In the genomic region with DNA sequence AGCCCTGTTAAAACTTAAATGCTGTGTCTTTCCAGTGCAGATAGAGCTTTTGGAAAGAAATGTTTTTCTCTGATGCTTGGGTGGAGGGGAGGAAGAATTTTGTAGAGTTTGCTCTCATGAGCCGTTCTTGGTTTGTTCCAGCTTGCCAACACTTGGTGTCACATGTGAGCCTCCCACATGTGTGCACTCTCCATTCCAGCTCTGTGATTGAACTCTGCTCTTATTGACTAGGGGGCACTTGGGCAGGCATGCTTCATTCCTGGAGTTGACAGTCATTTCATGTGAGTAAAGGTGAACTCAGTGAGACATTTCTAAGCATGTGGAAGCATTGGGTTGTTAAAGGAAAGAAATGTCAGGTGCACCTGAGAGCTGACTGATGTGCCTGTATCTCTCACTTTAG, we compare ENCODE assay signal across 28 mouse cellular contexts. TPM values are rescaled to one million over a fixed set of nuclear protein-coding genes. Genes with fewer than 3 reads are reported as not detected.
DNase-seq lines count a peak whose midpoint lies in the region; ATAC-seq and TF ChIP-seq lines count a peak whose summit lies in the region.
"Had no signal": no experiment of that assay in that cellular context is flagged by ENCODE, and none has a peak within 500 bp of the region (broad histone marks: within the 10 kb centered on the region; RNA-seq: fewer than 3 reads in every experiment).

No protein-coding gene starts in this region.

- DNase-seq in liver, adult 2 months (ENCODE audit: extremely low read depth, low read depth, low spot score), result peak; percentile 92
- no peak for DNase-seq in liver, embryonic 11.5 days (ENCODE audit: low spot score)
- peak; percentile 21 for DNase-seq in kidney, postnatal 14 days
- DNase-seq in liver, postnatal 0 days, result peak; percentile 39
- DNase-seq in heart, postnatal 4 days, result no peak
- DNase-seq: adrenal gland, adult 2 months; cerebellum, adult 8-10 months; cerebellum, postnatal 25 days; forebrain, postnatal 0 days; heart, adult 2 months; heart, postnatal 14 days; layer of hippocampus, postnatal 36 days; left cerebral cortex, postnatal 4 days; lung, embryonic 14.5 days; lung, postnatal 14 days; retina, postnatal 1 day; right cerebral cortex, postnatal 25 days; thymus, postnatal 14 days had no signal

- H3K4me3 ChIP-seq in intestine, postnatal 0 days (ENCODE audit: low read depth, low read length), result no peak overlapping the region
- no peak overlapping the region for H3K4me3 ChIP-seq in intestine, embryonic 16.5 days (ENCODE audit: low read length)
- H3K4me3 ChIP-seq in liver, adult 2 months (ENCODE audit: insufficient read depth, low read depth, low read length), result no peak overlapping the region
- H3K4me3 ChIP-seq in liver, embryonic 11.5 days (ENCODE audit: low read depth, low read length), result no peak overlapping the region
- H3K4me3 ChIP-seq in liver, postnatal 0 days (ENCODE audit: low read depth, low read length), result no peak overlapping the region
- H3K4me3 ChIP-seq in heart, embryonic 12.5 days, result no peak overlapping the region
- H3K4me3 ChIP-seq: embryonic facial prominence, embryonic 10.5 days; embryonic facial prominence, embryonic 15.5 days; forebrain, embryonic 12.5 days; heart, adult 2 months; hindbrain, embryonic 12.5 days; layer of hippocampus, adult 2 months; midbrain, embryonic 15.5 days; neural tube, embryonic 15.5 days had no signal

- H3K27ac ChIP-seq in intestine, postnatal 0 days (ENCODE audit: low read depth, low read length), result peak overlapping the region; percentile 23; the same call in 1 of the 2 replicates
- H3K27ac ChIP-seq in intestine, embryonic 16.5 days (ENCODE audit: low read length), result no peak overlapping the region
- H3K27ac ChIP-seq in liver, adult 2 months (replicated peaks; ENCODE audit: insufficient read depth, low read depth, low read length), result peak overlapping the region; percentile 94
- H3K27ac ChIP-seq in liver, embryonic 11.5 days (ENCODE audit: low read depth, low read length), result no peak overlapping the region
- peak overlapping the region; percentile 67 for H3K27ac ChIP-seq in liver, postnatal 0 days (ENCODE audit: low read depth)
- no peak overlapping the region for H3K27ac ChIP-seq in heart, embryonic 12.5 days (ENCODE audit: poor library complexity, severe bottlenecking)
- H3K27ac ChIP-seq: embryonic facial prominence, embryonic 10.5 days; embryonic facial prominence, embryonic 15.5 days; forebrain, embryonic 12.5 days; heart, adult 2 months; hindbrain, embryonic 12.5 days; layer of hippocampus, adult 2 months; midbrain, embryonic 15.5 days; neural tube, embryonic 15.5 days had no signal

- TF ChIP-seq EP300 in liver, postnatal 0 days (IDR thresholded peaks at IDR 0.05; ENCODE audit: low read depth), result no peak

- no peak overlapping the region for H3K4me2 ChIP-seq in intestine, postnatal 0 days (replicated peaks; ENCODE audit: low read depth)
- H3K4me2 ChIP-seq in intestine, embryonic 16.5 days (ENCODE audit: low read depth, low read length), result no peak overlapping the region
- no peak overlapping the region for H3K4me2 ChIP-seq in liver, embryonic 11.5 days
- H3K4me2 ChIP-seq in liver, postnatal 0 days (ENCODE audit: low read depth, low read length), result 0 out of 2 replicates have a peak overlapping the region, but pooled peaks have one; percentile 1
- H3K4me2 ChIP-seq in heart, embryonic 12.5 days, result no peak overlapping the region
- H3K4me2 ChIP-seq: embryonic facial prominence, embryonic 15.5 days; forebrain, embryonic 12.5 days; hindbrain, embryonic 12.5 days; lung, embryonic 14.5 days; midbrain, embryonic 15.5 days; neural tube, embryonic 15.5 days had no signal

- TF ChIP-seq POLR2A in liver, adult 2 months (IDR thresholded peaks at IDR 0.05; ENCODE audit: extremely low read depth, insufficient read depth, low read length), result no peak

- TF ChIP-seq CTCF in intestine, postnatal 0 days (IDR thresholded peaks at IDR 0.05; ENCODE audit: low read depth), result peak; percentile 24; the same call in 1 of the 2 replicates
- TF ChIP-seq CTCF in liver, adult 2 months (IDR thresholded peaks at IDR 0.05; ENCODE audit: low read depth, low read length), result 0 out of 2 replicates have a peak, but pooled peaks have one; percentile 14
- peak; percentile 35; the same call in 1 of the 2 replicates for TF ChIP-seq CTCF in liver, postnatal 0 days (IDR thresholded peaks at IDR 0.05; ENCODE audit: low read depth)

- H3K36me3 ChIP-seq in intestine, postnatal 0 days (ENCODE audit: control insufficient read depth, insufficient read depth), result peaks cover 23% of the 10 kb centered on the region
- H3K36me3 ChIP-seq in intestine, embryonic 16.5 days (ENCODE audit: control insufficient read depth, insufficient read depth, low read length), result peaks cover 9% of the 10 kb centered on the region
- peaks cover 28% of the 10 kb centered on the region for H3K36me3 ChIP-seq in liver, adult 2 months (ENCODE audit: control insufficient read depth, insufficient read depth, low read length)
- peaks cover 27% of the 10 kb centered on the region for H3K36me3 ChIP-seq in liver, embryonic 11.5 days (ENCODE audit: control insufficient read depth, insufficient read depth, low read length)
- peaks cover 37% of the 10 kb centered on the region for H3K36me3 ChIP-seq in liver, postnatal 0 days (replicated peaks; ENCODE audit: insufficient read depth, low read length)
- H3K36me3 ChIP-seq in heart, embryonic 12.5 days, result peaks cover 45% of the 10 kb centered on the region

- H3K79me2 ChIP-seq in liver, adult 2 months (ENCODE audit: control insufficient read depth, insufficient read depth, low read length), result peaks cover 6% of the 10 kb centered on the region; the same call in 1 of the 2 replicates

- 21% methylated on average over 1 of the region's 1 CpGs for WGBS in intestine, postnatal 0 days
- WGBS in intestine, embryonic 16.5 days, result 36% methylated on average over 1 of the region's 1 CpGs
- WGBS in liver, adult 2 months, result 10% methylated on average over 1 of the region's 1 CpGs
- 52% methylated on average over 1 of the region's 1 CpGs for WGBS in liver, embryonic 11.5 days
- WGBS in liver, postnatal 0 days (ENCODE audit: insufficient replicate concordance), result 28% methylated on average over 1 of the region's 1 CpGs
- 48% methylated on average over 1 of the region's 1 CpGs for WGBS in heart, embryonic 12.5 days

- ATAC-seq in intestine, postnatal 0 days, result no peak
- no peak for ATAC-seq in intestine, embryonic 16.5 days
- no peak for ATAC-seq in liver, embryonic 11.5 days (replicated peaks; ENCODE audit: low FRiP score)
- ATAC-seq in liver, postnatal 0 days, result peak; percentile 27
- ATAC-seq in heart, embryonic 12.5 days (ENCODE audit: insufficient number of reproducible peaks, low FRiP score), result no peak
- ATAC-seq: forebrain, postnatal 0 days; midbrain, embryonic 15.5 days had no signal

- peaks cover 5% of the 10 kb centered on the region; the same call in 1 of the 2 replicates for H3K4me1 ChIP-seq in intestine, postnatal 0 days (replicated peaks; ENCODE audit: control insufficient read depth, insufficient read depth, low read length)
- peaks cover 9% of the 10 kb centered on the region for H3K4me1 ChIP-seq in intestine, embryonic 16.5 days (ENCODE audit: control insufficient read depth, insufficient read depth, low read length)
- H3K4me1 ChIP-seq in liver, adult 2 months (ENCODE audit: control insufficient read depth, insufficient read depth, low read length), result peaks cover 19% of the 10 kb centered on the region
- H3K4me1 ChIP-seq in liver, embryonic 11.5 days (replicated peaks; ENCODE audit: control insufficient read depth, insufficient read depth, low read length), result peaks cover 13% of the 10 kb centered on the region
- H3K4me1 ChIP-seq in liver, postnatal 0 days (ENCODE audit: insufficient read depth), result peaks cover 10% of the 10 kb centered on the region; the same call in 1 of the 2 replicates
- peaks cover 14% of the 10 kb centered on the region for H3K4me1 ChIP-seq in heart, embryonic 12.5 days (replicated peaks)

- H3K27me3 ChIP-seq in intestine, postnatal 0 days (replicated peaks; ENCODE audit: control insufficient read depth, insufficient read depth, low read length), result no peaks in the 10 kb centered on the region
- no peaks in the 10 kb centered on the region for H3K27me3 ChIP-seq in intestine, embryonic 16.5 days (replicated peaks; ENCODE audit: control insufficient read depth, insufficient read depth, low read length)
- no peaks in the 10 kb centered on the region for H3K27me3 ChIP-seq in liver, adult 2 months (ENCODE audit: control insufficient read depth, insufficient read depth, low read length)
- H3K27me3 ChIP-seq in liver, embryonic 11.5 days (replicated peaks; ENCODE audit: control insufficient read depth, insufficient read depth, low read length), result no peaks in the 10 kb centered on the region
- no peaks in the 10 kb centered on the region for H3K27me3 ChIP-seq in liver, postnatal 0 days (ENCODE audit: insufficient read depth, low read length)
- no peaks in the 10 kb centered on the region for H3K27me3 ChIP-seq in heart, embryonic 12.5 days (replicated peaks)
- H3K27me3 ChIP-seq: embryonic facial prominence, embryonic 15.5 days; forebrain, embryonic 12.5 days; hindbrain, embryonic 12.5 days; midbrain, embryonic 15.5 days; neural tube, embryonic 15.5 days had no signal

- H3K9me3 ChIP-seq in intestine, postnatal 0 days (ENCODE audit: control insufficient read depth), result no peaks in the 10 kb centered on the region
- no peaks in the 10 kb centered on the region for H3K9me3 ChIP-seq in intestine, embryonic 16.5 days (ENCODE audit: control insufficient read depth, low read length)
- H3K9me3 ChIP-seq in liver, embryonic 11.5 days (ENCODE audit: control insufficient read depth, low read length), result no peaks in the 10 kb centered on the region
- no peaks in the 10 kb centered on the region for H3K9me3 ChIP-seq in liver, postnatal 0 days (ENCODE audit: low read length)
- no peaks in the 10 kb centered on the region for H3K9me3 ChIP-seq in heart, embryonic 12.5 days (replicated peaks)
- H3K9me3 ChIP-seq: embryonic facial prominence, embryonic 10.5 days; embryonic facial prominence, embryonic 15.5 days; forebrain, embryonic 12.5 days; hindbrain, embryonic 12.5 days; midbrain, embryonic 15.5 days; neural tube, embryonic 15.5 days had no signal

- no peak overlapping the region for H3K9ac ChIP-seq in intestine, postnatal 0 days (ENCODE audit: low read depth, low read length)
- no peak overlapping the region for H3K9ac ChIP-seq in intestine, embryonic 16.5 days (ENCODE audit: low read depth, low read length)
- no peak overlapping the region for H3K9ac ChIP-seq in liver, adult 2 months (ENCODE audit: low read depth, low read length)
- no peak overlapping the region for H3K9ac ChIP-seq in liver, embryonic 11.5 days (ENCODE audit: low read depth, low read length)
- no peak overlapping the region for H3K9ac ChIP-seq in liver, postnatal 0 days (replicated peaks)
- H3K9ac ChIP-seq in heart, embryonic 12.5 days, result no peak overlapping the region
- H3K9ac ChIP-seq: embryonic facial prominence, embryonic 15.5 days; forebrain, embryonic 12.5 days; forebrain, postnatal 0 days; hindbrain, embryonic 12.5 days; lung, embryonic 14.5 days; midbrain, embryonic 15.5 days; neural tube, embryonic 15.5 days had no signal

RNA-seq across cellular contexts. Expression of gene Gnl3, which starts 3.6 kb away (rescaled TPM):
- 53.5 and 59.6 TPM in 2 replicates for polyA plus RNA-seq in intestine, postnatal 0 days (2015; fragmentation: Nextera tagmentation; extraction: Ambion mirVana)
- 96.5 and 107 TPM in 2 replicates for polyA plus RNA-seq in intestine, embryonic 16.5 days (2015; fragmentation: Nextera tagmentation; extraction: Ambion mirVana)
- 16.3 and 21.1 TPM in 2 replicates for total RNA-seq in liver, adult 2 months (2014; rRNA removed)
- 8.3 and 18.2 TPM in 2 replicates for polyA plus RNA-seq in liver, adult 2 months (2012; rRNA removed)
- 265 and 268 TPM in 2 replicates for polyA plus RNA-seq in liver, embryonic 11.5 days (2014; fragmentation: Nextera tagmentation; extraction: Ambion mirVana)
- polyA plus RNA-seq in liver, postnatal 0 days (2015; fragmentation: Nextera tagmentation; extraction: Ambion mirVana), result 67.4 and 71.9 TPM in 2 replicates
- polyA plus RNA-seq in heart, embryonic 12.5 days (2016; fragmentation: Nextera tagmentation; extraction: Ambion mirVana), result 75.3 and 79.5 TPM in 2 replicates
- 10 to 100 TPM; 37.9 to 41.4 TPM for total RNA-seq in heart, postnatal 4 days (2021)

RNA-seq across cellular contexts. Expression of gene Pbrm1, which starts 3.6 kb away (rescaled TPM):
- 33.1 and 39.8 TPM in 2 replicates for polyA plus RNA-seq in intestine, postnatal 0 days (2015; fragmentation: Nextera tagmentation; extraction: Ambion mirVana)
- 74.1 and 79.2 TPM in 2 replicates for polyA plus RNA-seq in intestine, embryonic 16.5 days (2015; fragmentation: Nextera tagmentation; extraction: Ambion mirVana)
- 26.3 and 28.7 TPM in 2 replicates for total RNA-seq in liver, adult 2 months (2014; rRNA removed)
- polyA plus RNA-seq in liver, adult 2 months (2012; rRNA removed), result 6.1 and 6.3 TPM in 2 replicates
- polyA plus RNA-seq in liver, embryonic 11.5 days (2014; fragmentation: Nextera tagmentation; extraction: Ambion mirVana), result 72.8 and 73.0 TPM in 2 replicates
- 31.0 and 33.2 TPM in 2 replicates for polyA plus RNA-seq in liver, postnatal 0 days (2015; fragmentation: Nextera tagmentation; extraction: Ambion mirVana)
- 124 and 134 TPM in 2 replicates for polyA plus RNA-seq in heart, embryonic 12.5 days (2016; fragmentation: Nextera tagmentation; extraction: Ambion mirVana)
- 100 to 1,000 TPM in 1 of 2 experiments, 10 to 100 TPM in 1; 97.2 to 101 TPM for total RNA-seq in heart, postnatal 4 days (2021)

RNA-seq across cellular contexts. Expression of gene Spcs1, which starts 21.1 kb away (rescaled TPM):
- 434 and 465 TPM in 2 replicates for polyA plus RNA-seq in intestine, postnatal 0 days (2015; fragmentation: Nextera tagmentation; extraction: Ambion mirVana)
- 390 and 392 TPM in 2 replicates for polyA plus RNA-seq in intestine, embryonic 16.5 days (2015; fragmentation: Nextera tagmentation; extraction: Ambion mirVana)
- total RNA-seq in liver, adult 2 months (2014; rRNA removed), result 158 and 183 TPM in 2 replicates
- 101 and 128 TPM in 2 replicates for polyA plus RNA-seq in liver, adult 2 months (2012; rRNA removed)
- polyA plus RNA-seq in liver, embryonic 11.5 days (2014; fragmentation: Nextera tagmentation; extraction: Ambion mirVana), result 309 and 326 TPM in 2 replicates
- polyA plus RNA-seq in liver, postnatal 0 days (2015; fragmentation: Nextera tagmentation; extraction: Ambion mirVana), result 346 and 365 TPM in 2 replicates
- 368 and 374 TPM in 2 replicates for polyA plus RNA-seq in heart, embryonic 12.5 days (2016; fragmentation: Nextera tagmentation; extraction: Ambion mirVana)
- total RNA-seq in heart, postnatal 4 days (2021), result 100 to 1,000 TPM; 176 to 181 TPM

RNA-seq across cellular contexts. Expression of gene Glt8d1, which starts 21.4 kb away (rescaled TPM):
- 18.2 and 21.6 TPM in 2 replicates for polyA plus RNA-seq in intestine, postnatal 0 days (2015; fragmentation: Nextera tagmentation; extraction: Ambion mirVana)
- polyA plus RNA-seq in intestine, embryonic 16.5 days (2015; fragmentation: Nextera tagmentation; extraction: Ambion mirVana), result 35.5 and 38.7 TPM in 2 replicates
- total RNA-seq in liver, adult 2 months (2014; rRNA removed), result 8.8 and 10.2 TPM in 2 replicates
- 3.1 and 5.4 TPM in 2 replicates for polyA plus RNA-seq in liver, adult 2 months (2012; rRNA removed)
- 33.7 and 41.6 TPM in 2 replicates for polyA plus RNA-seq in liver, embryonic 11.5 days (2014; fragmentation: Nextera tagmentation; extraction: Ambion mirVana)
- 9.4 TPM in 2 replicates for polyA plus RNA-seq in liver, postnatal 0 days (2015; fragmentation: Nextera tagmentation; extraction: Ambion mirVana)
- 55.8 and 57.1 TPM in 2 replicates for polyA plus RNA-seq in heart, embryonic 12.5 days (2016; fragmentation: Nextera tagmentation; extraction: Ambion mirVana)
- 10 to 100 TPM; 31.2 to 32.3 TPM for total RNA-seq in heart, postnatal 4 days (2021)

Comparison
In these comparisons a context has a peak if more than half of its experiments do, and no peak if none do; other contexts are left out.
1. H3K27ac ChIP-seq: peak in intestine, postnatal 0 days (single experiment), liver, adult 2 months (single experiment) and liver, postnatal 0 days (single experiment); none in intestine, embryonic 16.5 days (single experiment), liver, embryonic 11.5 days (single experiment) and heart, embryonic 12.5 days (single experiment).
2. DNase-seq: peak in liver, adult 2 months (single experiment), kidney, postnatal 14 days (single experiment) and liver, postnatal 0 days (single experiment); none in liver, embryonic 11.5 days (single experiment) and heart, postnatal 4 days (single experiment).
3. Peak in every context shown above with its lines, with median percentiles within 50 percentile points of each other: CTCF ChIP-seq.